Mouse (Mus musculus) bone marrow macrophage, adult 2 months (primary cell): Measurements from ENCODE around the gene Creb3.

ENCODE experiments used
- CTCF ChIP-seq: IDR thresholded peaks from 2 replicates; pipeline ENCODE4 v1.5.1; 2012; ENCODE audit warnings: low read depth, mild to moderate bottlenecking, low read length, moderate library complexity
- POLR2A ChIP-seq: IDR thresholded peaks from 2 replicates; pipeline ENCODE4 v1.6.1; 2012; ENCODE audit warnings: mild to moderate bottlenecking, low read depth, low read length, borderline replicate concordance

GRCm38 (mm10) chr4:43578376-43579204 is 16.5 kb downstream of the Creb3 start, which contains the start of the genes Rgp1 and Gba2:
- peak; percentile 85; the same call in 1 of the 2 replicates for TF ChIP-seq POLR2A
- no peak for TF ChIP-seq CTCF
